Mouse (Mus musculus): ENCODE results near the gene Agbl4. TPM values are rescaled to one million over a fixed set of nuclear protein-coding genes. Genes with fewer than 3 reads are reported as not detected.

Agbl4 gene
- total and polyA plus RNA-seq, 3 experiments = not detected

GRCm38 (mm10) chr4:111390736-111391135 lies 993.3 kb downstream of the Agbl4 start:
- in situ Hi-C loops (cut with MboI; ENCODE audit: low pct_ligation_motif_present, low pct_unique_long_range_greater_than_20kb, low sequenced_read_pairs) = no loop called here
- Histone ChIP-seq H3K36me3 (replicated peaks in 1 of 2; ENCODE audit: control insufficient read depth in 1 of 2, insufficient read depth in 1 of 2, low read length in 1 of 2) (no peaks in the 10 kb centered on the region), H3K4me3 (replicated peaks in 1 of 3; ENCODE audit: low read depth in 2 of 3, low read length in 2 of 3, poor library complexity in 1 of 3) (no peak overlapping the region), H3K27me3 (replicated peaks) (no peaks in the 10 kb centered on the region), H3K4me2 (ENCODE audit: insufficient read depth, low read depth, poor library complexity, severe bottlenecking) (no peak overlapping the region), H3K27ac (ENCODE audit: insufficient read depth, low read depth) (no peak overlapping the region), H3K9me3 (replicated peaks; ENCODE audit: low read length) (no peaks in the 10 kb centered on the region), H3K4me1 (ENCODE audit: control insufficient read depth in 1 of 2, insufficient read depth in 2 of 2) (peaks cover 0 to 4% of the 10 kb centered on the region in 2 experiments; a peak in 2 of 4 replicates), H3K9ac (ENCODE audit: insufficient read depth, low read depth) (no peak overlapping the region), H3K79me2 (replicated peaks; ENCODE audit: control insufficient read depth, extremely low read depth, insufficient read depth, poor library complexity, severe bottlenecking) (no peaks in the 10 kb centered on the region)
- dilution Hi-C loops (cut with MboI; ENCODE audit: extremely low pct_ligation_motif_present, extremely low pct_unique_long_range_greater_than_20kb, low sequenced_read_pairs) = no loop called here
- no peak for TF ChIP-seq MAZ (IDR thresholded peaks at IDR 0.05; ENCODE audit: low read depth, low read length)
- TF ChIP-seq TBP (conservative IDR thresholded peaks at IDR 0.05; ENCODE audit: low read depth, low read length) = no peak
- TF ChIP-seq ZC3H11A (IDR thresholded peaks at IDR 0.05; ENCODE audit: low read depth, low read length) = no peak
- TF ChIP-seq UBTF (IDR thresholded peaks at IDR 0.05; ENCODE audit: low read depth, low read length) = no peak
- no peak for TF ChIP-seq USF2 (conservative IDR thresholded peaks at IDR 0.05; ENCODE audit: low read depth, low read length)
- TF ChIP-seq USF1 (IDR thresholded peaks at IDR 0.05; ENCODE audit: low read depth, low read length) = no peak
- no peak for TF ChIP-seq IRF4 (IDR thresholded peaks at IDR 0.05; ENCODE audit: low read depth, low read length)
- TF ChIP-seq ZMIZ1 (IDR thresholded peaks at IDR 0.05; ENCODE audit: low read depth, low read length) = no peak
- no peak for TF ChIP-seq MAFK (IDR thresholded peaks at IDR 0.05; ENCODE audit: insufficient replicate concordance, low read length)
- no peak for DNase-seq (ENCODE audit: extremely low read depth)

DNA sequence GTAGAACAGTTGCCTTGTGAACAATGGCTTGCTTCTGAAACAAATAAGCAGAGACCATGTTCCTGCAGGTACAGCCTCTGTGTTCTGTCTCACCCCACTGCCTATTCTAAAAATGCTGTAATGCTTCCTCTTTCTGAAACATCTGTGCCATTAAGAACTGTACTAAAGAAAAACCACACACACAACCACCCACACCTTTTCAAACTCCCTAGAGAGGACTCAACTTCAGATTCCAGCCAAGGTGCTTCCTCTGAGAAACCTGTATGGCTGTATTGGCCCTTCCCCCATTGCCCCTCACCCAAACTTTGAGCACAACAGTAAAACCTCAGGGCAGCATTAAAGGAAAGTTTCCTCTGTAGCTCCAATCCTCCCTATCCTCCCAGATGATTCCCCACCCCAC lies 1002.3 kb downstream of the Agbl4 start:
- Histone ChIP-seq H3K4me1 (ENCODE audit: control insufficient read depth in 1 of 2, insufficient read depth in 2 of 2) (peaks cover 15 to 46% of the 10 kb centered on the region in 2 experiments), H3K27me3 (replicated peaks) (peaks cover 12% of the 10 kb centered on the region), H3K36me3 (replicated peaks in 1 of 2; ENCODE audit: control insufficient read depth in 1 of 2, insufficient read depth in 1 of 2, low read length in 1 of 2) (no peaks in the 10 kb centered on the region), H3K9me3 (replicated peaks; ENCODE audit: low read length) (no peaks in the 10 kb centered on the region), H3K4me2 (ENCODE audit: insufficient read depth, low read depth, poor library complexity, severe bottlenecking) (peak overlapping the region; percentile 71), H3K4me3 (replicated peaks in 1 of 3; ENCODE audit: low read depth in 2 of 3, low read length in 2 of 3, poor library complexity in 1 of 3) (no peak overlapping the region), H3K79me2 (replicated peaks; ENCODE audit: control insufficient read depth, extremely low read depth, insufficient read depth, poor library complexity, severe bottlenecking) (no peaks in the 10 kb centered on the region), H3K9ac (ENCODE audit: insufficient read depth, low read depth) (no peak overlapping the region), H3K27ac (ENCODE audit: insufficient read depth, low read depth) (peak overlapping the region; percentile 71; the same call in 1 of the 2 replicates)
- TF ChIP-seq ELF1 (IDR thresholded peaks at IDR 0.05; ENCODE audit: low read depth, low read length) = no peak
- peak; percentile 80 for TF ChIP-seq JUND (conservative IDR thresholded peaks at IDR 0.05; ENCODE audit: low read depth, low read length)
- peak; percentile 98 for TF ChIP-seq CHD2 (IDR thresholded peaks at IDR 0.05; ENCODE audit: low read length)
- peak; percentile 94 for TF ChIP-seq MEF2A (IDR thresholded peaks at IDR 0.05; ENCODE audit: borderline replicate concordance, low read depth, low read length)
- peak; percentile 93 for TF ChIP-seq RCOR1 (conservative IDR thresholded peaks at IDR 0.05; ENCODE audit: low read depth, low read length)
- no peak for TF ChIP-seq ZMIZ1 (IDR thresholded peaks at IDR 0.05; ENCODE audit: low read depth, low read length)
- TF ChIP-seq MAX (IDR thresholded peaks at IDR 0.05; ENCODE audit: low read length) = no peak
- TF ChIP-seq JUN (IDR thresholded peaks at IDR 0.05; ENCODE audit: insufficient read depth, low read depth, low read length) = peak; percentile 73
- TF ChIP-seq POLR2AphosphoS2 (IDR thresholded peaks at IDR 0.05; ENCODE audit: low read depth, low read length) = no peak
- TF ChIP-seq TBP (conservative IDR thresholded peaks at IDR 0.05; ENCODE audit: low read depth, low read length) = peak; percentile 72; the same call in 1 of the 2 replicates
- peak; percentile 15 for TF ChIP-seq RAD21 (IDR thresholded peaks at IDR 0.05; ENCODE audit: low read depth, low read length)
- TF ChIP-seq ETS1 (conservative IDR thresholded peaks at IDR 0.05; ENCODE audit: low read depth, low read length) = peak; percentile 85
- TF ChIP-seq TCF12 (IDR thresholded peaks at IDR 0.05; ENCODE audit: low read depth, low read length) = peak; percentile 98
- 0 out of 2 replicates have a peak, but pooled peaks have one; percentile 61 for TF ChIP-seq MAZ (IDR thresholded peaks at IDR 0.05; ENCODE audit: low read depth, low read length)
- TF ChIP-seq CTCF (conservative IDR thresholded peaks at IDR 0.05 in 1 of 2, IDR thresholded peaks at IDR 0.05 in 1 of 2; ENCODE audit: low read depth in 2 of 2, low read length in 2 of 2) = no peak
- peak; percentile 98 for TF ChIP-seq EP300 (IDR thresholded peaks at IDR 0.05; ENCODE audit: low read length)
- peak; percentile 84 for TF ChIP-seq BHLHE40 (IDR thresholded peaks at IDR 0.05; ENCODE audit: low read depth, low read length)
- no peak for TF ChIP-seq HCFC1 (IDR thresholded peaks at IDR 0.05; ENCODE audit: low read depth, low read length)
- TF ChIP-seq ZC3H11A (IDR thresholded peaks at IDR 0.05; ENCODE audit: low read depth, low read length) = no peak
- peak; percentile 94 for TF ChIP-seq IRF4 (IDR thresholded peaks at IDR 0.05; ENCODE audit: low read depth, low read length)
- peak; percentile 90 for TF ChIP-seq MAFK (IDR thresholded peaks at IDR 0.05; ENCODE audit: insufficient replicate concordance, low read length)
- peak; percentile 72 for TF ChIP-seq MYC (IDR thresholded peaks at IDR 0.05; ENCODE audit: low read depth, low read length)
- no peak; the same call in 1 of the 2 replicates for TF ChIP-seq SMC3 (IDR thresholded peaks at IDR 0.05; ENCODE audit: low read depth, low read length)
- no peak for TF ChIP-seq MXI1 (IDR thresholded peaks at IDR 0.05; ENCODE audit: low read depth, low read length)
- peak; percentile 89 for DNase-seq (ENCODE audit: extremely low read depth)
- dilution Hi-C loops (cut with MboI; ENCODE audit: extremely low pct_ligation_motif_present, extremely low pct_unique_long_range_greater_than_20kb, low sequenced_read_pairs) (no loop called here), in situ Hi-C loops (cut with MboI; ENCODE audit: low pct_ligation_motif_present, low pct_unique_long_range_greater_than_20kb, low sequenced_read_pairs) (no loop called here)
